Mouse (Mus musculus): Measurements from ENCODE around the gene Sema3b. TPM values are rescaled to one million over a fixed set of nuclear protein-coding genes. Genes with fewer than 3 reads are reported as not detected.

The Sema3b gene
- polyA plus RNA-seq, 1 experiment: 4.3 TPM

DNA sequence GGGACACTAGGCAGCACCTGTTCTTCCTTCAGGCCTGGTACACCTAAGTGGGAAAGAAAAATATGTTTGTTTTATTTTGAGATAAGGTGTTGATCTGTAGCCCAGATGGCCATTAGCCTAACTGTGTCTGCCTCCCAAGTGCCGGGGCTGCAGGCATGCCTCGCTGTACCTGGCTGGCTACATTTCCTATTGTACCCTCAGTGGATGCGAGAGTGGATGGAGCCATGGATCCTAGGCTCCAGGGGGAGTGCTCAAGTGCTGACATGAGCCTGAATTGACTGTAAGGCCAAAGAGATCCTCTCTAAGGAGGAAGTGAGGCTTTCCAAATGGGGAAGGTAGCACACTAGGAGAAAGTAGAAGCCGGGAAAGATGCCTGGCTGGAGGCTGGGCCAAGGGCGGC, 61.1 kb downstream of the Sema3b start:
- no peak overlapping the region for H3K4me3 ChIP-seq (ENCODE audit: insufficient read depth, low read length)
- no peak for TF ChIP-seq POLR2A (IDR thresholded peaks at IDR 0.05; ENCODE audit: extremely low read depth, insufficient read depth, low read length)
- TF ChIP-seq CTCF (IDR thresholded peaks at IDR 0.05; ENCODE audit: extremely low read depth, insufficient read depth, low read length): no peak
- no peak overlapping the region for H3K27ac ChIP-seq (ENCODE audit: insufficient read depth, low read length)
- H3K4me1 ChIP-seq (ENCODE audit: control insufficient read depth, insufficient read depth, low read length): 0 out of 2 replicates have a peak, but pooled peaks cover 1% of the 10 kb centered on the region

Other genes with a start within 250 kb of the Sema3b start
- 29.2 and 32.9 TPM in 2 replicates for gene Cacna2d2, start 209.6 kb downstream of the Sema3b start, polyA plus RNA-seq (2012; rRNA removed)
- gene Tmem115, start 75.3 kb downstream of the Sema3b start, polyA plus RNA-seq (2012; rRNA removed): 35.4 and 36.5 TPM in 2 replicates
- 29.5 and 31.3 TPM in 2 replicates for gene Cyb561d2, start 67.0 kb downstream of the Sema3b start, polyA plus RNA-seq (2012; rRNA removed)
- gene Nprl2, start 67.0 kb downstream of the Sema3b start, polyA plus RNA-seq (2012; rRNA removed): 66.7 and 67.2 TPM in 2 replicates
- gene Zmynd10, start 61.9 kb downstream of the Sema3b start, polyA plus RNA-seq (2012; rRNA removed): 6.0 and 6.7 TPM in 2 replicates
- 24.4 and 24.5 TPM in 2 replicates for gene Rassf1, start 57.7 kb downstream of the Sema3b start, polyA plus RNA-seq (2012; rRNA removed)
- 139 and 143 TPM in 2 replicates for gene Tusc2, start 46.0 kb downstream of the Sema3b start, polyA plus RNA-seq (2012; rRNA removed)
- 9.7 and 10.3 TPM in 2 replicates for gene Hyal2, start 41.3 kb downstream of the Sema3b start, polyA plus RNA-seq (2012; rRNA removed)
- 5.0 and 5.7 TPM in 2 replicates for gene Hyal1, start 32.3 kb downstream of the Sema3b start, polyA plus RNA-seq (2012; rRNA removed)
- 13.8 and 13.9 TPM in 2 replicates for gene Naa80, start 30.3 kb downstream of the Sema3b start, polyA plus RNA-seq (2012; rRNA removed)
- gene Hyal3, start 28.4 kb downstream of the Sema3b start, polyA plus RNA-seq (2012; rRNA removed): 0.44 and 0.48 TPM in 2 replicates
- 16.3 and 18.6 TPM in 2 replicates for gene Ifrd2, start 21.6 kb downstream of the Sema3b start, polyA plus RNA-seq (2012; rRNA removed)
- gene Gnai2, start 26.1 kb upstream of the Sema3b start, polyA plus RNA-seq (2012; rRNA removed): 283 and 286 TPM in 2 replicates
- gene Slc38a3, start 60.3 kb upstream of the Sema3b start, polyA plus RNA-seq (2012; rRNA removed): 134 and 156 TPM in 2 replicates
- 0.40 and 0.42 TPM in 2 replicates for gene Gnat1, start 70.5 kb upstream of the Sema3b start, polyA plus RNA-seq (2012; rRNA removed)
- 29.1 and 30.1 TPM in 2 replicates for gene Sema3f, start 101.2 kb upstream of the Sema3b start, polyA plus RNA-seq (2012; rRNA removed)
- gene Rbm5, start 161.8 kb upstream of the Sema3b start, polyA plus RNA-seq (2012; rRNA removed): 138 and 156 TPM in 2 replicates

All from cortical plate, adult 2 months (tissue).